Mouse (Mus musculus) hindbrain, embryonic 13.5 days (tissue): Measurements from ENCODE around the gene Ms4a8a. TPM values are rescaled to one million over a fixed set of nuclear protein-coding genes. Genes with fewer than 3 reads are reported as not detected.

ENCODE experiments used
- polyA plus RNA-seq: library from polyadenylated mRNA; unstranded; fragments of >200 nt; fragmentation: Nextera tagmentation; extraction: Ambion mirVana; gene quantifications from 2 replicates; pipeline ENCODE4 v1.2.1, GENCODE M21; 2015

Ms4a8a gene
- polyA plus RNA-seq, 1 experiment from 2014 or later, result not detected

Other genes starting within 250 kb of the Ms4a8a start
- 0.25 and 0.36 TPM in 2 replicates for gene Slc15a3, start 241.4 kb downstream of the Ms4a8a start, polyA plus RNA-seq
- 174 and 180 TPM in 2 replicates for gene Tmem132a, start 211.2 kb downstream of the Ms4a8a start, polyA plus RNA-seq
- 34.2 and 34.3 TPM in 2 replicates for gene Tmem109, start 199.1 kb downstream of the Ms4a8a start, polyA plus RNA-seq
- gene Prpf19, start 185.9 kb downstream of the Ms4a8a start, polyA plus RNA-seq, result 40.2 and 42.9 TPM in 2 replicates
- not detected in 2 replicates for gene Zp1, start 160.5 kb downstream of the Ms4a8a start, polyA plus RNA-seq
- gene Ptgdr2, start 143.9 kb downstream of the Ms4a8a start, polyA plus RNA-seq, result 0.19 and 0.22 TPM in 2 replicates
- 15.0 and 15.2 TPM in 2 replicates for gene Ccdc86, start 131.8 kb downstream of the Ms4a8a start, polyA plus RNA-seq
- gene Ms4a10, start 106.4 kb downstream of the Ms4a8a start, polyA plus RNA-seq, result not detected in 2 replicates
- gene Ms4a15, start 87.9 kb downstream of the Ms4a8a start, polyA plus RNA-seq, result not detected in 2 replicates
- gene Ms4a18, start 63.1 kb downstream of the Ms4a8a start, polyA plus RNA-seq, result not detected in 2 replicates
- not detected in 2 replicates for gene 1700017D01Rik, start 49.8 kb upstream of the Ms4a8a start, polyA plus RNA-seq
- gene 1700025F22Rik, start 84.2 kb upstream of the Ms4a8a start, polyA plus RNA-seq, result not detected in 2 replicates
- not detected in 2 replicates for gene Ms4a13, start 115.6 kb upstream of the Ms4a8a start, polyA plus RNA-seq
- gene Ms4a12, start 151.3 kb upstream of the Ms4a8a start, polyA plus RNA-seq, result not detected in 2 replicates
- not detected in 2 replicates for gene Ms4a1, start 185.1 kb upstream of the Ms4a8a start, polyA plus RNA-seq
- not detected in 2 replicates for gene Ms4a5, start 202.8 kb upstream of the Ms4a8a start, polyA plus RNA-seq
- 0.08 TPM in 1 of 2 replicates, not detected in the other for gene Ms4a14, start 233.4 kb upstream of the Ms4a8a start, polyA plus RNA-seq